Mouse (Mus musculus) CH12.LX (cell line): ENCODE data around the gene Rmi2. TPM values are rescaled to one million over a fixed set of nuclear protein-coding genes. Genes with fewer than 3 reads are reported as not detected.

Experiments used
- DNase-seq: peaks from one replicate; pipeline ENCODE4 v3.0.0-alpha.2; 2013; ENCODE audit errors: extremely low read depth
- H3K27ac ChIP-seq: 2 replicates; pipeline ENCODE4 v1.5.1; 2012; ENCODE audit warnings: low read depth, mild to moderate bottlenecking, control low read depth, moderate library complexity; ENCODE audit not compliant: insufficient read depth
- H3K27me3 ChIP-seq: replicated peaks from 2 replicates; pipeline ENCODE3; 2012; ENCODE audit warnings: inconsistent platforms
- H3K36me3 ChIP-seq, 2 experiments: replicated peaks in 1 of 2; 2 replicates each; pipeline versions ENCODE3 to v1.6.1; 2012; ENCODE audit warnings: inconsistent platforms in 1 of 2, low read length in 1 of 2, mild to moderate bottlenecking in 1 of 2, mixed read lengths in 1 of 2, moderate library complexity in 1 of 2; ENCODE audit not compliant: control insufficient read depth in 1 of 2, insufficient read depth in 1 of 2
- H3K4me1 ChIP-seq, 2 experiments: 2 replicates each; pipeline ENCODE4 v1.6.1; 2012; ENCODE audit warnings: inconsistent platforms in 1 of 2, moderate library complexity in 1 of 2; ENCODE audit not compliant: insufficient read depth in 2 of 2, control insufficient read depth in 1 of 2
- H3K4me2 ChIP-seq: 2 replicates; pipeline ENCODE4 v1.6.1; 2012; ENCODE audit warnings: low read depth, mild to moderate bottlenecking, control low read depth; ENCODE audit not compliant: poor library complexity, insufficient read depth, severe bottlenecking
- H3K4me3 ChIP-seq, 3 experiments: fragments of 150-350 bp in 1 of 3; sonication (generic) in 1 of 3; replicated peaks in 1 of 3; 2 replicates each; pipeline versions ENCODE3 to v1.5.1; 2011 to 2012; ENCODE audit warnings: low read depth in 2 of 3, low read length in 2 of 3, mild to moderate bottlenecking in 2 of 3, moderate library complexity in 2 of 3, control low read depth in 1 of 3, improper control_type of control experiment in 1 of 3, inconsistent platforms in 1 of 3, mixed read lengths in 1 of 3; ENCODE audit not compliant: poor library complexity in 1 of 3
- H3K79me2 ChIP-seq: replicated peaks from 2 replicates; pipeline ENCODE4 v1.6.1; 2012; ENCODE audit warnings: mild to moderate bottlenecking, moderate library complexity; ENCODE audit not compliant: control insufficient read depth, poor library complexity, insufficient read depth, severe bottlenecking; ENCODE audit errors: extremely low read depth
- H3K9ac ChIP-seq: 2 replicates; pipeline ENCODE4 v1.6.1; 2012; ENCODE audit warnings: low read depth, mild to moderate bottlenecking, control low read depth, moderate library complexity; ENCODE audit not compliant: insufficient read depth
- H3K9me3 ChIP-seq: replicated peaks from 2 replicates; pipeline ENCODE3; 2012; ENCODE audit warnings: low read length, inconsistent platforms, mixed read lengths
- BHLHE40 ChIP-seq: IDR thresholded peaks from 2 replicates; pipeline ENCODE4 v1.6.1; 2011; ENCODE audit warnings: mild to moderate bottlenecking, low read depth, low read length, improper control_type of control experiment
- CHD1 ChIP-seq: IDR thresholded peaks from 2 replicates; pipeline ENCODE4 v1.6.1; 2012; ENCODE audit warnings: low read depth, low read length, improper control_type of control experiment, inconsistent platforms
- CHD2 ChIP-seq: IDR thresholded peaks from 2 replicates; pipeline ENCODE4 v1.6.1; 2011; ENCODE audit warnings: low read length, improper control_type of control experiment
- ELF1 ChIP-seq: IDR thresholded peaks from 2 replicates; pipeline ENCODE4 v1.6.1; 2014; ENCODE audit warnings: low read depth, mild to moderate bottlenecking, inconsistent platforms, low read length, improper control_type of control experiment
- ETS1 ChIP-seq: conservative IDR thresholded peaks from 2 replicates; pipeline ENCODE4 v1.6.1; 2012; ENCODE audit warnings: low read depth, mild to moderate bottlenecking, inconsistent platforms, low read length, improper control_type of control experiment, moderate library complexity
- GABPA ChIP-seq: IDR thresholded peaks from 2 replicates; pipeline ENCODE4 v1.6.1; 2012; ENCODE audit warnings: low read depth, low read length, improper control_type of control experiment, inconsistent platforms; ENCODE audit not compliant: insufficient replicate concordance
- HCFC1 ChIP-seq: IDR thresholded peaks from 2 replicates; pipeline ENCODE4 v1.6.1; 2012; ENCODE audit warnings: low read depth, mild to moderate bottlenecking, inconsistent platforms, low read length, improper control_type of control experiment
- MYC ChIP-seq: IDR thresholded peaks from 2 replicates; pipeline ENCODE4 v1.6.1; 2011; ENCODE audit warnings: low read depth, mild to moderate bottlenecking, improper control_type of control experiment, low read length
- NELFE ChIP-seq: IDR thresholded peaks from 2 replicates; pipeline ENCODE4 v1.6.1; 2011; ENCODE audit warnings: low read depth, low read length, improper control_type of control experiment
- PAX5 ChIP-seq: IDR thresholded peaks from 2 replicates; pipeline ENCODE4 v1.6.1; 2012; ENCODE audit warnings: low read length, inconsistent platforms, mixed read lengths
- POLR2AphosphoS2 ChIP-seq: IDR thresholded peaks from 2 replicates; pipeline ENCODE4 v1.6.1; 2011; ENCODE audit warnings: low read depth, low read length, improper control_type of control experiment
- RAD21 ChIP-seq: IDR thresholded peaks from 2 replicates; pipeline ENCODE4 v1.6.1; 2011; ENCODE audit warnings: low read depth, mild to moderate bottlenecking, low read length, improper control_type of control experiment, moderate library complexity
- ZC3H11A ChIP-seq: IDR thresholded peaks from 2 replicates; pipeline ENCODE4 v1.6.1; 2012; ENCODE audit warnings: low read depth, mild to moderate bottlenecking, inconsistent platforms, low read length, improper control_type of control experiment
- ZKSCAN1 ChIP-seq: IDR thresholded peaks from 2 replicates; pipeline ENCODE4 v1.6.1; 2012; ENCODE audit warnings: low read depth, inconsistent platforms, low read length, improper control_type of control experiment, borderline replicate concordance
- ZMIZ1 ChIP-seq: IDR thresholded peaks from 2 replicates; pipeline ENCODE4 v1.6.1; 2012; ENCODE audit warnings: low read depth, mild to moderate bottlenecking, inconsistent platforms, low read length, improper control_type of control experiment
- ZNF384 ChIP-seq: IDR thresholded peaks from 2 replicates; pipeline ENCODE4 v1.6.1; 2012; ENCODE audit warnings: low read depth, low read length, improper control_type of control experiment, inconsistent platforms
- dilution Hi-C: fragments of 300-500 bp; cut with MboI; formaldehyde crosslinking; loops from 2 replicates; pipeline ENCODE4 v1.14.3; 2020; ENCODE audit warnings: low sequenced_read_pairs; ENCODE audit not compliant: extremely low pct_unique_long_range_greater_than_20kb, extremely low pct_ligation_motif_present
- in situ Hi-C: fragments of 300-500 bp; cut with MboI; formaldehyde crosslinking; loops from 3 replicates; pipeline ENCODE4 v1.14.3; 2019; ENCODE audit warnings: low sequenced_read_pairs, low pct_ligation_motif_present, low pct_unique_long_range_greater_than_20kb, mixed read lengths
- polyA plus RNA-seq: library from polyadenylated mRNA; unstranded; fragments of >175 nt; gene quantifications from 2 replicates; pipeline ENCODE4 v1.2.1, GENCODE M21; 2012; ENCODE audit warnings: low read depth; ENCODE audit not compliant: insufficient read length
- total RNA-seq, 2 experiments: library from RNA; depleted of rRNA; stranded (reverse); fragments of 300-350 nt in 1 of 2; fragments of >200 nt in 1 of 2; gene quantifications; 2 replicates each; pipeline ENCODE4 v1.2.3; 2012 to 2014

The Rmi2 gene
- total and polyA plus RNA-seq, 3 experiments: 6.8 to 13.8 (median 9.3) TPM

DNA sequence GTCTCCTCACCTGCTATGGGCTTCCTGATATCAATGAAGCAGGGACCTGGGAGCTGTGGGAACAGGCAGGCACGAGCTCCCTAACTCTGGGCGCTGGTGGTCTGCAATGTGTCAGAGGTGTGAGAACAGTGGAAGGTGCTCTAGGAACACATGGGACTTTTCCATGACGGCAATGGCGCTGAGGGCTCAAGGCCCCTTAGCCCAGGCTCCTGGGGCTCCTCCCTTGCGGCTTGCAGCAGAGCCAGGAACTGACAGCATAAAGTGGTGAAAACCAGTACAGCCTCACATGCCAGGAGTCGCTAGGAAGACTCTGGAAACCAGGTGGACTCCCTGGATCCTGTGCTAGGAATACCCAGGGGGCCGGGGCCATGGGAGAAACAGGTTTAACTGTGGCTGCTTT is 75.7 kb downstream of the Rmi2 start:
- no peak for DNase-seq
- peaks cover 7% of the 10 kb centered on the region for H3K9me3 ChIP-seq
- H3K4me3 ChIP-seq: no peak overlapping the region
- H3K4me2 ChIP-seq: no peak overlapping the region
- H3K4me1 ChIP-seq: 0 out of 4 replicates have a peak, but pooled peaks cover 0 to 3% of the 10 kb centered on the region in 2 experiments
- no peaks in the 10 kb centered on the region for H3K36me3 ChIP-seq
- H3K9ac ChIP-seq: no peak overlapping the region
- no peaks in the 10 kb centered on the region for H3K79me2 ChIP-seq
- no peak overlapping the region for H3K27ac ChIP-seq
- in situ Hi-C loops (no loop called here), dilution Hi-C loops (no loop called here)
- TF ChIP-seq NELFE (no peak), CHD1 (no peak)
- H3K27me3 ChIP-seq: no peaks in the 10 kb centered on the region

DNA sequence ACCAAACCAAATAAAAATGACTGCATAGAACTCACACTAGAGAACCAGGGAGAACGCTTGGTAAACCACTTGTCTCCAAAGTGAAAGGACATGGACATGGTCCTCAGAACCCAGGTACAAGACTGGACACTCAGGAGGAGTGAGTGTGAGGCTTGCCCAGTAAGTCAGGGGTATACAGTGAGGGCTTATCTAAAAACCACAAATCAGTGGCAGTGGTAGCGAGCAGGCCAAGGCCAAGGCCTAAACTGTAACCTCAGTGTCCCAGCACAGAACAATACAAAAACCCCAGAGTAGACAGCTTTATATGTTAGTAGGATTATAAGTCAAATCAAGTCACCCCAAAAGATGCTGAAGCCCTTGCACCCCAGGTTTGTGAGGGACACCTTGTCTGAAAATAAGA is 76.2 kb downstream of the Rmi2 start:
- Histone ChIP-seq H3K4me1 (no peaks in the 10 kb centered on the region), H3K9ac (no peak overlapping the region), H3K4me2 (no peak overlapping the region), H3K4me3 (no peak overlapping the region), H3K79me2 (no peaks in the 10 kb centered on the region), H3K9me3 (peaks cover 7% of the 10 kb centered on the region), H3K27me3 (no peaks in the 10 kb centered on the region)
- dilution Hi-C loops: no loop called here
- in situ Hi-C loops: no loop called here
- TF ChIP-seq BHLHE40: no peak
- TF ChIP-seq ZNF384: no peak
- no peak for TF ChIP-seq CHD1
- TF ChIP-seq PAX5: no peak
- no peak for TF ChIP-seq ELF1
- no peak for TF ChIP-seq POLR2AphosphoS2
- no peak for TF ChIP-seq ZC3H11A
- no peak for TF ChIP-seq RAD21
- no peak for TF ChIP-seq HCFC1
- no peak for TF ChIP-seq ZKSCAN1
- TF ChIP-seq ETS1: no peak
- TF ChIP-seq ZMIZ1: no peak
- no peak for TF ChIP-seq CHD2
- no peak for TF ChIP-seq GABPA
- TF ChIP-seq MYC: no peak
- TF ChIP-seq, all 38 proteins: peak for 0
- H3K27ac ChIP-seq: no peak overlapping the region
- no peaks in the 10 kb centered on the region for H3K36me3 ChIP-seq
- DNase-seq: no peak
